Mouse (Mus musculus) bone marrow, adult 2 months (tissue): ENCODE data around the gene Gm44579. TPM values are rescaled to one million over a fixed set of nuclear protein-coding genes. Genes with fewer than 3 reads are reported as not detected.

Experiments used
- H3K27ac ChIP-seq: fragments of 200-500 bp; 2 replicates; pipeline ENCODE4 v1.5.1; 2012; ENCODE audit warnings: low read depth, mild to moderate bottlenecking, control low read depth, inconsistent platforms, low read length; ENCODE audit not compliant: control insufficient read depth, poor library complexity, insufficient read depth
- H3K4me1 ChIP-seq: fragments of 200-500 bp; 2 replicates; pipeline ENCODE4 v1.6.1; 2011; ENCODE audit warnings: low read length; ENCODE audit not compliant: control insufficient read depth, insufficient read depth
- H3K4me3 ChIP-seq: fragments of 200-500 bp; replicated peaks from 2 replicates; pipeline ENCODE3; 2011; ENCODE audit warnings: mild to moderate bottlenecking, low read depth, low read length, control low read depth; ENCODE audit not compliant: control insufficient read depth
- CTCF ChIP-seq: fragments of 200-500 bp; IDR thresholded peaks from 2 replicates; pipeline ENCODE4 v1.5.1; 2011; ENCODE audit warnings: low read length, control low read depth; ENCODE audit not compliant: control insufficient read depth, insufficient read depth
- POLR2A ChIP-seq: fragments of 200-500 bp; IDR thresholded peaks from 2 replicates; pipeline ENCODE4 v1.6.1; 2011; ENCODE audit warnings: low read depth, mild to moderate bottlenecking, control low read depth, low read length, borderline replicate concordance; ENCODE audit not compliant: control insufficient read depth
- WGBS: fragments of 180-500 bp; shearing (Covaris S2); methylation state at CpG from one replicate; pipeline ENCODE4 v1.1.7; 2018; 5-methylcytosine and 5-hydroxymethylcytosine counted together
- polyA plus RNA-seq: library from polyadenylated mRNA; stranded (reverse); fragments of >200 nt; gene quantifications from 2 replicates; pipeline ENCODE4 v1.2.4, GENCODE M21; 2011; ENCODE audit warnings: low replicate concordance; ENCODE audit not compliant: missing spikeins, insufficient read depth, insufficient read length

Gm44579 gene
- polyA plus RNA-seq, 1 experiment: not detected

GRCm38 (mm10) chr15:98152916-98153315 is 67.9 kb downstream of the Gm44579 start:
- H3K4me1 ChIP-seq: no peaks in the 10 kb centered on the region
- no peak overlapping the region for H3K27ac ChIP-seq
- H3K4me3 ChIP-seq: no peak overlapping the region
- WGBS: 80% methylated on average over 7 of the region's 7 CpGs
- no peak for TF ChIP-seq CTCF
- no peak for TF ChIP-seq POLR2A

DNA sequence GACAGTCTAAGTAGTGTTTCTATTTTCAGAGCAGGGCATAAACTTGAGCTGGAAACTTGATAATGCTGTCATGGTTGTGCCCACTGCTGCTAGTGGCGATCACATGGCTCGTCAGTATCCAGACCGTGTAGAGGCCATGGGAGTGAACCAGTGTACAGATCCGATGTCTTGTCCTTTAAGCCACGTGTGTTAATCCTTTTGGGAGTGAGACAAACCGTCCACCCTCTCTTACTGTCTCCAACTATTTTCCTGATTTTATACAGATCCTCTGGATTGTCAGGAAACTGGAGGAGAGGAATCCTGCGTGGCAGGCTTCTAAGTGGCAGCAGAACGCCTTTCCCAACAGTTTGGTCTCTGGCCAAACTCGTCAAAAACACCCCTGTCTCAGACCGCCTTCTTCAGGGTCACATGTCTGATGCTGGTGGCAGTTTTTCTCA is 71.6 kb downstream of the Gm44579 start:
- TF ChIP-seq POLR2A (no peak), CTCF (no peak)
- Histone ChIP-seq H3K4me1 (no peaks in the 10 kb centered on the region), H3K27ac (no peak overlapping the region), H3K4me3 (no peak overlapping the region)
- WGBS: 66% methylated on average over 10 of the region's 10 CpGs

- H3K4me1 ChIP-seq: no peaks in the 10 kb centered on the region
- TF ChIP-seq POLR2A: no peak
- TF ChIP-seq CTCF: no peak
- WGBS: 87% methylated on average over 3 of the region's 3 CpGs
- no peak overlapping the region for H3K27ac ChIP-seq
- H3K4me3 ChIP-seq: no peak overlapping the region
These were observed 72.4 kb downstream of the Gm44579 start for GRCm38 (mm10) chr15:98148356-98148755.

- Histone ChIP-seq H3K27ac (peak overlapping the region; percentile 46; the same call in 1 of the 2 replicates), H3K4me3 (peak overlapping the region; percentile 87), H3K4me1 (no peaks in the 10 kb centered on the region)
- peak; percentile 87; the same call in 1 of the 2 replicates for TF ChIP-seq POLR2A
- TF ChIP-seq CTCF: no peak
- 1% methylated on average over 38 of the region's 38 CpGs for WGBS
These were observed 75.1 kb downstream of the Gm44579 start for GRCm38 (mm10) chr15:98145559-98146181.

DNA sequence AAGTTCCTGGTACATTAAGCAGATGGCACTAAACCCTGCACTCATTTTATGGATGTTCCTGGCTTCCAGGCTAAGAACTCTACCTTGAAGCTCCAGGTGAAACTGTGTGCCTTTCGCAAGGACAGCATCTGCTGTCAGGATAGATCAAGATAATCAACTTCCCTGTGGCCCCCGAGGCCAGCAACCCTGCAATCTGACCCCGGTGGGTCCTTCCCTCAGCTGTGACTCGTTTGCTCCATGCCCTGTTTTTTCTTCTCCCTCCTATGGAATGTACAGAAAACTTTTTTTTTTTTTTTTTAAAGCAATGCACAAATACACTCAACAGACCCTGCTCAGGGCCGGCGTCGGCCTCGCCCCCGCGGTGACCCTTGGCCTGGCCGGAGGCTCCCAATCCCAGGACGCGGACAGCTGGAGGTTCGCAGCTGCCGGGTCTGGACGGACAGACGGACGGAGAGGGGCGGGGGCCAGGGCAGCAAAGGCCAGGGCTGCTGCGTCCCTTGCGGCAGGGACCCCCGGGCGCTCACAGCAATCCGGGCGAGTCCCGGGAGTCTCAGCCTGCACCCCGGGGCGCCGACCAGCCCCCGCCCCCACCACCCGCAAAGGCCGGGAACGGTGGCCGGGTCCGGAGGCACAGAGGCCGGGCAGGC is 75.8 kb downstream of the Gm44579 start:
- WGBS: 2% methylated on average over 35 of the region's 36 CpGs
- Histone ChIP-seq H3K27ac (peak overlapping the region; percentile 46; the same call in 1 of the 2 replicates), H3K4me1 (no peaks in the 10 kb centered on the region; the same call in 1 of the 2 replicates), H3K4me3 (peak overlapping the region; percentile 87)
- TF ChIP-seq CTCF: no peak
- no peak for TF ChIP-seq POLR2A

DNA sequence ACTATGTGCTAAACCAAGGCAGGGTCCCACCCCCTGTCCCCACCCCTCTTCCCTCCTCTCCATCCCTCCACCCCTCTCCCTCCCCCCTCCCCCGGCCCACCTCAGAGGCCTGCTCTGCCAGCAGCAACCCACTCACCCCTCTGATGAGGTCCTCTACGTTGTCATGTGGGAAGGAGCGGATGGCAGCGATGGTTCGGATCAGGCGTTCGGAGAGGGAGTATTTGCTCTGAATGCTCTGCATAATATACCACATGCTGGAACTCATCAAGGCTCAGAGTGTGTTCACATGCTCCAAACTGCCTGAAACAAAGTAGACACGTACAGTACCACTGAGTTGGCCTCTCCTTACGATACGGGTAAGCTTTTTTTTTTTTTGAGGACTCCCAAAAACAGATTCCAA is 78.3 kb downstream of the Gm44579 start:
- Histone ChIP-seq H3K4me3 (no peak overlapping the region), H3K4me1 (no peaks in the 10 kb centered on the region; the same call in 1 of the 2 replicates), H3K27ac (no peak overlapping the region)
- WGBS: 90% methylated on average over 10 of the region's 10 CpGs
- TF ChIP-seq POLR2A (no peak), CTCF (no peak)

DNA sequence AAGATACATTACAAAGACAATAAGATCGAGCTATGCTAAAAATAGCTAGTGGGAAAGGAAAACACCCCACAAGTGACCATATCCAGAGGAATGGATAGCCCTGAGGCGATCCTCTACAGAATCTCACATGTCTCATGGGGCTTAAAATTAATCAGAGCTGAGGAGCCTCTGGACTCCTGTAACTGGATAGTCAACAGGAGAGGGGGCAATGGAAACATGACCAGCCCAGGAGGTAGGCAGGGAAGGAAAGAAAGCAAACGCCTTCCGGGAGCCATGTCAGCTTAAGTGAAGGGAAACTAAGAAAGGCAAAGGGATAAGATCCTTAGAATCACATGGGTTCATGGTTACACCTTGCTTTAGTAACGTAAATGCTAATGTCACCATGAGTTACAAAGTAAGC is 80.0 kb downstream of the Gm44579 start:
- Histone ChIP-seq H3K4me1 (no peaks in the 10 kb centered on the region; the same call in 1 of the 2 replicates), H3K4me3 (no peak overlapping the region), H3K27ac (no peak overlapping the region)
- 84% methylated on average over 5 of the region's 5 CpGs for WGBS
- no peak for TF ChIP-seq CTCF
- no peak for TF ChIP-seq POLR2A

- TF ChIP-seq CTCF: no peak
- no peak for TF ChIP-seq POLR2A
- H3K27ac ChIP-seq: no peak overlapping the region
- 55% methylated on average over 7 of the region's 7 CpGs for WGBS
- H3K4me3 ChIP-seq: no peak overlapping the region
- H3K4me1 ChIP-seq: no peaks in the 10 kb centered on the region; the same call in 1 of the 2 replicates
These were observed 81.0 kb downstream of the Gm44579 start for GRCm38 (mm10) chr15:98139763-98140162.

DNA sequence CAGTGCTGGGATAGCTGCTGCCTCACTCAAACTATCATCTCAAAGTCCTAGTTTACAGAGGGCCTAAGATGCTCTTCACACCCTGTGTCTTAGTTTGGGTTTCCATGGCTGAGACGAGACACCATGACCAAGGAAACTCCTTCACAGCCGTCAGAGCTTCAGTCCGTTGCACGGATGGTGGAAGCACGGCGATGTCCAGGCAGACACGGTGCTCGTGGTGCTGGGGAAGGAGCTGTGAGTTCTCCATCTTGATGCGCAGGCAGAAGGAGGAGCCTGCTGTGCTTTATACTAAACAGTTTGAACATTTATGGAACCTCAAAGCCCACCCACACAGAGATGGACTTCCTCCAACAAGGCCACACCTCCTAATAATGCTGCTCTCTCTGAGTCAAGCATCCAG is 83.9 kb downstream of the Gm44579 start:
- TF ChIP-seq CTCF (no peak), POLR2A (no peak)
- no peak overlapping the region for H3K4me3 ChIP-seq
- no peaks in the 10 kb centered on the region; the same call in 1 of the 2 replicates for H3K4me1 ChIP-seq
- no peak overlapping the region for H3K27ac ChIP-seq
- 86% methylated on average over 9 of the region's 9 CpGs for WGBS

Other genes with a start within 250 kb of the Gm44579 start
- 0.52 TPM in 1 of 2 replicates, not detected in the other for gene Col2a1, start 216.3 kb downstream of the Gm44579 start, polyA plus RNA-seq
- gene Pfkm, start 128.4 kb downstream of the Gm44579 start, polyA plus RNA-seq: 22.9 and 23.0 TPM in 2 replicates
- gene Senp1, start 127.2 kb downstream of the Gm44579 start, polyA plus RNA-seq: 23.1 and 27.6 TPM in 2 replicates
- gene Asb8, start 55.4 kb downstream of the Gm44579 start, polyA plus RNA-seq: 9.1 and 12.2 TPM in 2 replicates
- gene Ccdc184, start 53.8 kb downstream of the Gm44579 start, polyA plus RNA-seq: 0.43 and 1.2 TPM in 2 replicates
- not detected in 2 replicates for gene Olfr288, start 25.4 kb downstream of the Gm44579 start, polyA plus RNA-seq
- not detected in 2 replicates for gene Olfr287, start 79 bp upstream of the Gm44579 start, polyA plus RNA-seq
- not detected in 2 replicates for gene Olfr286, start 13.5 kb upstream of the Gm44579 start, polyA plus RNA-seq
- not detected in 2 replicates for gene H1fnt, start 36.3 kb upstream of the Gm44579 start, polyA plus RNA-seq
- gene Zfp641, start 75.2 kb upstream of the Gm44579 start, polyA plus RNA-seq: not detected in 2 replicates
- not detected in 2 replicates for gene Olfr285, start 96.4 kb upstream of the Gm44579 start, polyA plus RNA-seq
- not detected in 2 replicates for gene Olfr284, start 120.0 kb upstream of the Gm44579 start, polyA plus RNA-seq
- gene Olfr283, start 160.0 kb upstream of the Gm44579 start, polyA plus RNA-seq: not detected in 2 replicates
- not detected in 2 replicates for gene Olfr282, start 210.2 kb upstream of the Gm44579 start, polyA plus RNA-seq
- gene Olfr281, start 231.6 kb upstream of the Gm44579 start, polyA plus RNA-seq: 0.22 TPM in 1 of 2 replicates, not detected in the other
- not detected in 2 replicates for gene OR5BS1P, start 248.9 kb upstream of the Gm44579 start, polyA plus RNA-seq